Mouse (Mus musculus) midbrain, embryonic 15.5 days (tissue): ENCODE data around the gene Rab9. TPM values are rescaled to one million over a fixed set of nuclear protein-coding genes. Genes with fewer than 3 reads are reported as not detected.
"Not testable (repeated sequence)": the region's sequence is repeated elsewhere in the genome, so short reads cannot be mapped to it uniquely, and the experiment has no call there.

Experiments used
- ATAC-seq: fragments of 200-750 bp; cut with Nextera tagmentation; replicated peaks from 2 replicates; pipeline ENCODE4 v1.8.0; 2017; ENCODE audit warnings: moderate TSS enrichment
- H3K27ac ChIP-seq: fragments of 300-500 bp; sonication (generic); 2 replicates; pipeline ENCODE4 v1.5.1; 2015; ENCODE audit warnings: mild to moderate bottlenecking, inconsistent platforms
- H3K27me3 ChIP-seq: fragments of 300-500 bp; sonication (generic); replicated peaks from 2 replicates; pipeline ENCODE4 v1.6.1; 2015; ENCODE audit warnings: inconsistent platforms
- H3K36me3 ChIP-seq: fragments of 300-500 bp; sonication (generic); replicated peaks from 2 replicates; pipeline ENCODE4 v1.6.1; 2015; ENCODE audit warnings: inconsistent platforms
- H3K4me1 ChIP-seq: fragments of 300-500 bp; sonication (generic); 2 replicates; pipeline ENCODE4 v1.6.1; 2015; ENCODE audit warnings: inconsistent platforms
- H3K4me2 ChIP-seq: fragments of 300-500 bp; sonication (generic); 2 replicates; pipeline ENCODE4 v1.6.1; 2015; ENCODE audit warnings: inconsistent platforms, mild to moderate bottlenecking, moderate library complexity
- H3K4me3 ChIP-seq: fragments of 300-500 bp; sonication (generic); 2 replicates; pipeline ENCODE4 v1.5.1; 2015; ENCODE audit warnings: mild to moderate bottlenecking, inconsistent platforms
- H3K9ac ChIP-seq: fragments of 300-500 bp; sonication (generic); 2 replicates; pipeline ENCODE4 v1.6.1; 2015; ENCODE audit warnings: mild to moderate bottlenecking, inconsistent platforms
- H3K9me3 ChIP-seq: fragments of 300-500 bp; sonication (generic); 2 replicates; pipeline ENCODE4 v1.6.1; 2016; ENCODE audit warnings: inconsistent platforms
- WGBS: fragments of 180-500 bp; shearing (Covaris S2); methylation state at CpG from one replicate; pipeline ENCODE4 v1.1.7; 2015; ENCODE audit warnings: mixed read lengths; 5-methylcytosine and 5-hydroxymethylcytosine counted together
- polyA plus RNA-seq: library from polyadenylated mRNA; unstranded; fragments of >200 nt; fragmentation: Nextera tagmentation; extraction: Ambion mirVana; gene quantifications from 2 replicates; pipeline ENCODE4 v1.2.1, GENCODE M21; 2015

Gene Rab9
- polyA plus RNA-seq: 35.2 and 37.0 TPM in 2 replicates

DNA sequence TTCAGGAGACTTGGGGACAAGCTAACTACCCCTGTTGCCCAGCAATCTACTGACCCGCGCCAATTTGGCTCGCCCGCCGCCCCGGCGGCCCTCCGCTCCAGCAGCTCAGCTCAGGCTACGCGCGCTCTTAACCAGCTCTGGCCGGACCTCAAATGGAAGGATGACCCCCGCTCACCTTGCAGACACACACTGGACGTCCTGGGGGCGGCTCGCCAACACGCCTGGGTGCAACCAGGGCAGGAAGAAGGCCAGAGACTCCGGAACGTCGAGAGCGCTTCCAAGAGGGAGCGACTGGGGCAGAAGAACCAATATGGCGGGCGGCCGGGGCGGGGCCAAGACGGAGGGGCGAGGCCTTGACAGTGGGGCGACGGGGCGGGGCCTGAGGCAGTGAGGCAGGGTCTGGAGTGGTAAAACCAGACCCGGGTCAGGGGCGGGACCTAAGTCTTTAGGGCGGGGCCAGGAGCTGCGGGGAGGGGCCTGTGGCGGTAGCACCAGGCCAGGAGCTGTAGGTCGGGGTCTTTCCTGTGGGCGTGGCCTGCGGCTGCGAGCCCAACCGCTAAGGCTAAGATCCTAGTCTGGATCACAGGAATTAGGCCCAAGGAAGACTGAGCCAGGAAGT is at the start of gene Rab9:
Gene Rab9, minus strand, starts transcription at position 503 of the 619 bp plus-strand sequence.
- Histone ChIP-seq H3K36me3 (no peaks in the 10 kb centered on the region), H3K27ac (peak within 1 kb of the TSS; percentile 76), H3K4me2 (peak within 1 kb of the TSS; percentile 57), H3K4me3 (peak within 1 kb of the TSS; percentile 47), H3K4me1 (peaks cover 8% of the 10 kb centered on the region), H3K27me3 (no peaks in the 10 kb centered on the region), H3K9ac (peak within 1 kb of the TSS; percentile 50), H3K9me3 (no peaks in the 10 kb centered on the region)
- WGBS: 25% methylated on average over 41 of the region's 41 CpGs
- ATAC-seq: peak; percentile 99

DNA sequence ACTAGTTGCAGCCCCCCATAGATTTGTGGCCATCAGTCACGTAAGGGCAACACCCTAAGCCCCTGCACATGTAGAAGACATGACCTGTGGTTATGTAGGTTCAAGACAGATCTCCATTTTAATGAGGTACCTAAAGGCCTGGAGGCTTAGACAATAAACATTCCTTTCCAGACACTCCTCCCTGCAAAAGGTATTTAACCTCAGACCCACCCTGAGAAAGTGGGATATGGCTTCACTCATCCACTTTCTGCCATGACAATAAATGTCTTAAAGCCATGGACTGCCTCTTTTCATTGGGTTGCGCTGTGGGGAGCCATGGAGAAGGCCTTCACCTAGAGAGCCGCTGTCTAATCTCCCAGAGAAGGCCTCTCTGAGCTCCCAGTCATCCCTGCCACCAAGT is 48.5 kb upstream of the Rab9 start:
- no peak overlapping the region for H3K4me2 ChIP-seq
- no peak overlapping the region for H3K27ac ChIP-seq
- H3K4me3 ChIP-seq: no peak overlapping the region
- no peaks in the 10 kb centered on the region; the same call in 1 of the 2 replicates for H3K27me3 ChIP-seq
- WGBS: 91% methylated on average over 3 of the region's 3 CpGs
- no peaks in the 10 kb centered on the region for H3K9me3 ChIP-seq
- no peaks in the 10 kb centered on the region for H3K4me1 ChIP-seq
- H3K36me3 ChIP-seq: no peaks in the 10 kb centered on the region
- ATAC-seq: no peak
- H3K9ac ChIP-seq: no peak overlapping the region

DNA sequence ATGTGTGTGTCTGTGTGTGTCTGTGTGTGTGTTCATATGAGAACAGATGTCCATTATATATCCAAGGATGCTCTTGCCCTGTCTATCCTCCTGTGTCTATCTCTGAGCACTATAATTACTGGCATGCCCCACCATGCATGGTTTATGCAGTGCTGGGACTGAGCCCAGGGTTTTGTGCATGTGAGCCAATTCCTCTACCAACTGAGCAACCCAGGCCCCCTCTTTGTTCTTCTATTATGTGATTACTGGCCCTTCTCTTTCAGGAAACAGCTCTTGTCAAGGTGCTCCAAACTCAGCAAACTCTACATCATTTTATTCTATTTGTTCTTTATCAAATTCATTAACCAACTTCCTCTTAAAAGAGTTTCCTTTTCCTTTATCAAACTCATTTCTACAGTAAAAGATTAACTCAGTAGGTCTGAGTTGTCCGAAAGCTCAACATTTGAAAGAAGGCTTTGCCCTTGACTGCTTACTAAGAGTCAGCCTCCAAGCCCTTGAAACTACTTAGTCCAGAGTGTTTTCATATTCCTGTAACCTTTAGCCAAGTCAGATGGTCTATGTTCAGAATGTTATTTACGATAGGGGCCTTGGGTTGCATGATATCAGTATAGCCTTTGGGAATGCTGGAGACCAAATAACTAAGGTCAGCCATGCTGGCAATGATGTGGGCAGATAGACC is 46.1 kb upstream of the Rab9 start:
- H3K4me1 ChIP-seq: no peaks in the 10 kb centered on the region
- no peak overlapping the region for H3K27ac ChIP-seq
- H3K4me2 ChIP-seq: no peak overlapping the region
- H3K9ac ChIP-seq: no peak overlapping the region
- 91% methylated on average over 2 of the region's 2 CpGs for WGBS
- no peaks in the 10 kb centered on the region for H3K36me3 ChIP-seq
- H3K27me3 ChIP-seq: no peaks in the 10 kb centered on the region; the same call in 1 of the 2 replicates
- H3K4me3 ChIP-seq: no peak overlapping the region
- no peaks in the 10 kb centered on the region for H3K9me3 ChIP-seq
- ATAC-seq: no peak

DNA sequence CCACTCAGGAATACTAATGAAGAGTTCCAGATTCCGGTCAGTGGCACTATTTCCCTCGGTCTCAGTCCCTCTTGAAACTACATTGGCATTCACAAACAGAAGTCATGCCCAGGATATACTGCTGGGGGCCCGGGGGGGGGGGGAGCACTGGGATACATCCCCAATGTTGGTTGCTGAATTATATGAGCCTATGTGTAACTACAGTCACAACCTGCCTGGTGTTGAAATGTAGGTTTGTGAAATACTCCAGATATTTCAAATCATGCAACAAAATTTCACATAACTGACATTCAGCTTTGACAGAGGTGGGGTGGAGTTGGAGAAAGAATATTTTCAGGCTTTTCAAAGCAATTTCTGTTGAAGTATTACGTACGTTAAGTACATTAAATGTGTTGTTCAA is 41.1 kb upstream of the Rab9 start:
- no peak for ATAC-seq
- 81% methylated on average over 5 of the region's 5 CpGs for WGBS
- no peak overlapping the region for H3K9ac ChIP-seq
- H3K9me3 ChIP-seq: no peaks in the 10 kb centered on the region
- no peak overlapping the region for H3K27ac ChIP-seq
- H3K4me3 ChIP-seq: no peak overlapping the region
- H3K4me2 ChIP-seq: no peak overlapping the region
- H3K4me1 ChIP-seq: no peaks in the 10 kb centered on the region
- no peaks in the 10 kb centered on the region for H3K36me3 ChIP-seq
- H3K27me3 ChIP-seq: no peaks in the 10 kb centered on the region; the same call in 1 of the 2 replicates

DNA sequence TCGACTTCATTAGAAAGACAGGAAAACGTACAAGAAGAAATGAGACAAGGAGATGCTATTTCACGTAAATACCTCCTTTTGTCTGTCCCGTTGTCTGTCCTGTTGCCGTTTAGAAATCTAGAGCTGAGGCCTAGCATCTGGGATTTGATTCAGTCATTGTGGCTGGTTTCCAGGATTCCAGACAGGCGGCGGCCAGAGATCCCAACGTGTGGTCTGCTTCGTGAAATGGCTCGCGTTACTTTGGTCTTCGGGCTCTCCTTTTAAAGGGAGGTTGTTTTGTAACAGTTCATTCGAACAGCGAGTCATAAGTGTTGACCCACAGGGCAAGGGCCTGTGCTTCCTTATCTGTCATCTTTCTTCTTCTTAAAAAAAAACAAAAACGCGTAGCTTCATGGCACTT is 38.7 kb upstream of the Rab9 start, which contains the start of gene Tceanc:
Gene Tceanc, minus strand, starts transcription at position 223 of the 400 bp plus-strand sequence.
- Histone ChIP-seq H3K4me3 (no peak within 1 kb of the TSS), H3K27me3 (no peaks in the 10 kb centered on the region; the same call in 1 of the 2 replicates), H3K36me3 (no peaks in the 10 kb centered on the region), H3K9me3 (no peaks in the 10 kb centered on the region), H3K4me2 (no peak within 1 kb of the TSS), H3K9ac (no peak within 1 kb of the TSS), H3K4me1 (no peaks in the 10 kb centered on the region), H3K27ac (no peak within 1 kb of the TSS)
- no peak for ATAC-seq
- WGBS: 75% methylated on average over 16 of the region's 16 CpGs

DNA sequence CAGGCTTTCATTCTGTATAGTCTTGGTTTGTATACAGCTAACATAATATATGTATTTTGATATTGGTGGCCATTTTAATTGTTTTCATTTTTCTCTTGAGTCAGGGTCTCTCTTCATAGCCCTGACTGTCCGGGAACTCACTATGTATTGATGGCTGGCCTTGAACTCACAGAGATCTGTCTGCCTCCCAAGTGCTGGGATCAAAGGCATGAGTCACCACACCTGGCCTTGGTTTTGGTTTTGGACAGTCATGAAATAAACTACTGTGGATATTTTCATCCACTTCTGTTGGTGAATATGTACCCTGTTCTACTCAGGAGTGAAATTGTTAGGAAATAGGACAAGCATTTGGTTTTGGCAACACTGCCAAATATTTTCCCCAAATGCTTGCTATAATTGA is 37.0 kb upstream of the Rab9 start:
- no peaks in the 10 kb centered on the region for H3K9me3 ChIP-seq
- H3K4me3 ChIP-seq: no peak overlapping the region
- H3K27me3 ChIP-seq: no peaks in the 10 kb centered on the region; the same call in 1 of the 2 replicates
- H3K4me1 ChIP-seq: no peaks in the 10 kb centered on the region
- H3K27ac ChIP-seq: no peak overlapping the region
- no peak overlapping the region for H3K9ac ChIP-seq
- WGBS: 76% methylated on average over 1 of the region's 1 CpGs
- no peaks in the 10 kb centered on the region for H3K36me3 ChIP-seq
- no peak overlapping the region for H3K4me2 ChIP-seq
- no peak for ATAC-seq

DNA sequence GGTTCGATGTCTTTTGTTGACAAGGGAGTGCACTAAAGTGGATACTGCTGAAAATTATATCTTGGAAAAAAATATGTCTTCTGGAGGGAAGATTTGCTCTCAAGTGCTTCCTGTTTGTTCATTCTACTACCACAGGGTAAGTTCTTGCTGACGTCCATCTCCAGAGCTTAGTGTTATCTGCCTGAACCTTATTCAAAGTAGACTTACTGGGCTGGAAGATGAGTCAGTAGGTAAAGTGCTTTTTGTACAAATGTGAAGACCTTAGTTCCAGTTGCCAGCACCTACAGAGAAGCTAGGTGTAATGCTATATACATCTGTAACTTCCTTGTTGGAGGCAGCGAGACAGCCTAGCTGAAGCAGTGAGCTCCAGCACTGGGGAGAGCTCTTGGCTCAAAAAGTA is 36.3 kb upstream of the Rab9 start:
- Histone ChIP-seq H3K36me3 (no peaks in the 10 kb centered on the region), H3K27ac (no peak overlapping the region), H3K4me2 (no peak overlapping the region), H3K9ac (no peak overlapping the region), H3K9me3 (no peaks in the 10 kb centered on the region), H3K4me1 (no peaks in the 10 kb centered on the region), H3K4me3 (no peak overlapping the region), H3K27me3 (no peaks in the 10 kb centered on the region; the same call in 1 of the 2 replicates)
- no peak for ATAC-seq
- WGBS: 91% methylated on average over 3 of the region's 3 CpGs

DNA sequence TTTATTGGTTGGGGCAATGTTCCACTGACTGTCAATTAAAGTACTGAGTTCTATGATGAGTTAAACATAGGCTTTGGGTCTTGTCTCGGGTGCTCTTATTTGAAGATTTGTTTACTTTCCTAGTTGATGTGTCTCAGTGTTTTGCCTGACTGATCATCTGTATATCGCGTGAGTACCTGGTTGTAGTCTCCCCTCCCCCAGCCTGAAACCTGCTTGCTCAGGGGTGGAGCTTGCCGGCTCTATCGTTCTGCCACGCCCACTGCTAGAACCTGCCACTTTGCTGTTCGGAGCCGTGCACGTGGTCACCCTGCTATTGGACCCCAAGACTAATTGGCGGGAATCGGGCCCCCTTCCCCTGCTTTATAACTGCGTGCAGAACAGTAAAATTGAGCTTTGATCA is 34.4 kb upstream of the Rab9 start:
- H3K27ac ChIP-seq, H3K9me3 ChIP-seq, H3K27me3 ChIP-seq, ATAC-seq, H3K9ac ChIP-seq, H3K4me1 ChIP-seq, H3K36me3 ChIP-seq: not testable (repeated sequence)
- Histone ChIP-seq H3K4me2 (peak overlapping the region; percentile 29), H3K4me3 (0 out of 2 replicates have a peak overlapping the region, but pooled peaks have one; percentile 8)
- WGBS: 54% methylated on average over 12 of the region's 12 CpGs

DNA sequence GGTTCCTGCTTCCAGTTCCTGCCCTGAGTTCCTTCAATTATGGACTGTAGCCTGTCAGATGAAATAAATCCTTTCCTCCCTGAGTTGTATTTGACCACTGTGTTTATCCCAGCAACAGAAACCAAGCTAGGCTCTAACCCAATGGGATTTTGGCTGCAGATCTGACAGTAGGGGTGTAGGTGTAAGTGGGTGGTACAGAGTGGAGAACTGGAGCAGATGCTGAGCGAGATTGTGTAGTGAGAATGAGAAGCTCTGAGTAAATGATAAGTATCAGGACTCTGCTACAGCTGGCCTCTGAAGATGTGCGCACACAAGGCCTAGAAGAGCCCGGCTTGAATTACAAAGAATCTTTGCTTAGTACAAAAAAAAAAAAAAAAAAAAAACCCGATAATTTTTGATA is 32.4 kb upstream of the Rab9 start:
- ATAC-seq: no peak
- WGBS: 86% methylated on average over 4 of the region's 4 CpGs

DNA sequence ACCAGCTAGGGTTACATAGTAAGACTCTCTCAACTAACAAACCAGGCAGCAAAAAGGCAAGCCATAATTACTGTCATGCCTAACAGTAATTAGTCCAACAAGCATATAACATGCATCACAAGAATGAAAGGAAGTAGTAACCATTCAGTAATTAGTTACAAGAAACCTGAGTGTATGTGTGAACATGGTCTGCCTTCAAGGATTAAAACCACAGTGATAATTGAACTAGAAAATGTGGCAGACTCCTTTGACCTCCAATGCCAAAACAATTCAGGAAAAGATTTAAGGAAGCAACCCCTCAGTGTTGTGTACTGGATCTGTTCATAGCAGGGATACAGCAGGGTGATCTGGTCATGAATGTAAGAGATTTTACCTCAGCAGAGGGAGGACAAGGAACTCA is 31.4 kb upstream of the Rab9 start:
- no peak for ATAC-seq
- no peak overlapping the region for H3K27ac ChIP-seq

More for the DNA sequence above, 32.4 kb upstream of the Rab9 start:
- H3K4me2 ChIP-seq: no peak overlapping the region
- H3K9ac ChIP-seq: no peak overlapping the region
- H3K27me3 ChIP-seq: no peaks in the 10 kb centered on the region; the same call in 1 of the 2 replicates
- no peak overlapping the region for H3K27ac ChIP-seq
- no peaks in the 10 kb centered on the region for H3K9me3 ChIP-seq
- H3K4me1 ChIP-seq: no peaks in the 10 kb centered on the region
- no peaks in the 10 kb centered on the region for H3K36me3 ChIP-seq
- H3K4me3 ChIP-seq: no peak overlapping the region

DNA sequence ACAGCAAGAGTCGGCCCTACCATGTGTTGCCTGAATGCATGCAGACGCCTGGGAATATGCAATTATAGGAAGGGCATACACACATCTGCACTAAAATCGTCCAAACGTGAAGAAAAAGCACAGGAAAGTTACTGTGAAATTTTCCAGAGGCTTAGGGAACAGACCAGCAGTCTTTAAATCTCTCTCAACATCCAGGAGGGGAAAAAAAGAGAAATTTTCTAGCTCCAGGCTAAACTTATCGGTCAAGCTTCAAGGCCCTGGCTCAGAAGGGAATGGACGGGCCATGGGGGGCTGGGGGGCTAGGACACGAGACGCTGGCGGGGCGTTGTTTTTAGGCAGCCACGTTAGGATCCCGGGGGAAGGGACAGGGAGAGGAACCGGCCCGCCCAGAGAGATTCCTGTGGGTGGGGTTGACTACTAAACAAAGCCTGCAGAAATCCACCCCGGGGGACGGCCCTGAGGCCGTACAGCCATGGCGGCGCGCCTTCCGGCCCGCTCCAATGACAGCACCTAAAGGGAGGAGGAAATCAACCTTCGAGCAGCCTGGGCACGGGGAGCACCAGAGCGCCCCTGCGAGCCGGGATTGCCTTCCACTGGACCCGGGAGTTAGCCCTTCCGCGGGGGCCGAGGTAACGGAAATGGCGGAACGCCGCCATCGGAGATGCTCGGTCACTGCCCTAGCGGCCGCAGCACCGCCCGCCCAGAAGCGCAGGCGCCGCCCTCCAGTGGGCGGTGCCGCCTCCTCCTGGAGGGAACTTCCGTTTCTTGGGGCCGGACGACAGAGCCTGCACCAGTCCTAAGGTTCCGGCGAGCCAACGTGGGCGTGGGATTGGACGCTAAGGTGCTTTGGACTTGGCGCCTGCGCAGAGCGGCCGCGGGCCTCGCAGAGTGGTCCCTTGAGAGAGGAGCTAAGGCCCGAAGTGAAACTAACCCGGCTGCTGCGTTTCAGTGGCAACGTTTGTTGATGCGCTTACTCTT is 30.4 kb upstream of the Rab9 start:
- peak overlapping the region; percentile 46 for H3K4me2 ChIP-seq
- ATAC-seq: peak; percentile 99
- WGBS: 24% methylated on average over 60 of the region's 65 CpGs

More for the DNA sequence above, 31.4 kb upstream of the Rab9 start:
- Histone ChIP-seq H3K9ac (no peak overlapping the region), H3K36me3 (no peaks in the 10 kb centered on the region), H3K4me1 (no peaks in the 10 kb centered on the region), H3K27me3 (no peaks in the 10 kb centered on the region; the same call in 1 of the 2 replicates), H3K9me3 (no peaks in the 10 kb centered on the region), H3K4me2 (peak overlapping the region; percentile 46; the same call in 1 of the 2 replicates), H3K4me3 (no peak overlapping the region)

DNA sequence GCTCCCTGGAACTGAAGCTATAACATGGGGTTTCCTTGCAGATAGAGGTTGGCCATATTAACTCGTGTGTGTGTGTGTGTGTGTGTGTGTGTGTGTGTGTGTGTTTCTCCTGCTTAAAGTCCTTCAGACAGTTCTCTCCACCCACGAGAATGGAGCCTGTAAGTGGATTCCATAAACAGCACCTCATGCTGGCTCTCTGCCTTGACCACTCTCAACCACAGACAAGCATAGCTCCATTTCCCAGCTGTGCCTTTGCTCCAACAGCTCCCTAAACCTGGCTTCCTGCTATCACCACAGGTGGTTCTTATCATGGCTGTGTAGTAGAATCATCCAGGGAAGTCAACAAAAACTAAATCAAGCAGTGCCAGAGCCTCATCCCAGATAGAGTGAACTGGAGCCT is 24.8 kb upstream of the Rab9 start:
- H3K4me3 ChIP-seq: no peak overlapping the region
- no peak overlapping the region for H3K4me2 ChIP-seq
- no peak for ATAC-seq
- no peak overlapping the region for H3K9ac ChIP-seq
- WGBS: 61% methylated on average over 2 of the region's 2 CpGs
- no peak overlapping the region for H3K27ac ChIP-seq
- H3K9me3 ChIP-seq: no peaks in the 10 kb centered on the region
- no peaks in the 10 kb centered on the region for H3K36me3 ChIP-seq
- H3K4me1 ChIP-seq: no peaks in the 10 kb centered on the region
- no peaks in the 10 kb centered on the region for H3K27me3 ChIP-seq

More for the DNA sequence above, 30.4 kb upstream of the Rab9 start:
- H3K36me3 ChIP-seq: no peaks in the 10 kb centered on the region
- peak overlapping the region; percentile 55 for H3K4me3 ChIP-seq
- peak overlapping the region; percentile 98 for H3K27ac ChIP-seq
- H3K4me1 ChIP-seq: no peaks in the 10 kb centered on the region
- peak overlapping the region; percentile 73 for H3K9ac ChIP-seq
- no peaks in the 10 kb centered on the region for H3K9me3 ChIP-seq
- no peaks in the 10 kb centered on the region; the same call in 1 of the 2 replicates for H3K27me3 ChIP-seq
